Mouse (Mus musculus) stomach, postnatal 0 days (tissue): Measurements from ENCODE around the gene Man2a1.

ENCODE experiments used
- CTCF ChIP-seq: IDR thresholded peaks from 2 replicates; pipeline ENCODE4 v1.5.1; 2016; ENCODE audit warnings: antibody characterized with exemption, low read depth, mild to moderate bottlenecking, moderate library complexity
- EP300 ChIP-seq: optimal IDR thresholded peaks from 2 replicates; pipeline ENCODE3; 2016; ENCODE audit warnings: antibody characterized with exemption

GRCm38 (mm10) chr17:64737918-64738317 lies 137.4 kb downstream of the Man2a1 start:
- TF ChIP-seq EP300 (no peak), CTCF (no peak)
